Mouse (Mus musculus) T-helper 1 cell (primary cell): Measurements from ENCODE around the gene Fam118a.

Experiments
- in situ Hi-C: fragments of 300-600 bp; cut with MboI, MseI; formaldehyde crosslinking; loops from one replicate; pipeline ENCODE4 v1.15.1; 2025; ENCODE audit warnings: high pct_unique_total_duplicates

The Fam118a gene

DNA sequence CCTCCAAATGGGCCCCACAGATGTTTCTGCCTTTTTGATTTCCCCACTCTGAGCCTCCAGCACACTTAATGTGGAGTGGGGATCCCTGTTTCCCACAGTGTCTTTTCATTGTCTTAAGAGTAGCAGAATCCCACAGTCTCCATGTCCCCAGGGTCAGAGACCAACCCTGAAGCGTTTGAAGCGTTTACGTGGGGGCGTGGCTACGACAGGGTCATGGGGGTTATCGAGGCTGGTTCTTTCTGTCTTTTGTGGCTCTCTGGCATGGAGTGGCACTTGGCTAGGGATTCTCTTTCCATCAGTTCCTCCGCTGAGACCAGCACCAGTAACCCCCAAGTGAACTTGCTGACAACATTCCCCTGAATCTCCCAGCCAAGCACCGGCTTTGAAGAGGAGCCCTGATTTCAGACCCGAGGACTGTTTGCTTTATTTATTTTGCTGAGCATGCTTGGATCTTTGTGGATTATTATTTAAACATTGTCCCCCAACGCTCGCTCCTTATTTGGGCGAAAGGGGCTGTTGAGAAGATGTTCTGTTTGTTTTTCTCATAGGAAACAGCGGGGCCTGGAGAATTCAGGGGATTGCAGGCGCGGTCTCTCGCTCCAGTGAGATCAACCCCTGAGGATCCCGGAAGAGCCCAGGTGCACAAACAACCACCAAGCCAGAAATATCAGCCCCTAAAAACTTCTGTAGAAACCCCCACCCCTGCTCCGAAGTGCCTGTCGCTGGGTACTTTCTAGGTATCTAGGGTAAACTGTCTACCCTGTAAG is 16.7 kb upstream of the Fam118a start:
- in situ Hi-C loops = loop anchor here (5.0 kb wide), 1 partner anchor 760 kb away; no protein-coding TSS in a partner anchor

GRCm38 (mm10) chr15:85012662-85013054 is 16.1 kb upstream of the Fam118a start:
- in situ Hi-C loops = loop anchor here (5.0 kb wide), 1 partner anchor 760 kb away; no protein-coding TSS in a partner anchor

- in situ Hi-C loops = no loop called here
Measured at GRCm38 (mm10) chr15:85015771-85016170, 13.0 kb upstream of the Fam118a start.

GRCm38 (mm10) chr15:85016951-85017664 is 11.6 kb upstream of the Fam118a start, which contains the start of gene Upk3a:
Gene Upk3a (plus strand): TSS chr15:85017141.
- in situ Hi-C loops = no loop called here

GRCm38 (mm10) chr15:85022211-85022610 is 6.5 kb upstream of the Fam118a start:
- in situ Hi-C loops = no loop called here

- in situ Hi-C loops = no loop called here
Measured at GRCm38 (mm10) chr15:85026197-85026596, 2.6 kb upstream of the Fam118a start.

DNA sequence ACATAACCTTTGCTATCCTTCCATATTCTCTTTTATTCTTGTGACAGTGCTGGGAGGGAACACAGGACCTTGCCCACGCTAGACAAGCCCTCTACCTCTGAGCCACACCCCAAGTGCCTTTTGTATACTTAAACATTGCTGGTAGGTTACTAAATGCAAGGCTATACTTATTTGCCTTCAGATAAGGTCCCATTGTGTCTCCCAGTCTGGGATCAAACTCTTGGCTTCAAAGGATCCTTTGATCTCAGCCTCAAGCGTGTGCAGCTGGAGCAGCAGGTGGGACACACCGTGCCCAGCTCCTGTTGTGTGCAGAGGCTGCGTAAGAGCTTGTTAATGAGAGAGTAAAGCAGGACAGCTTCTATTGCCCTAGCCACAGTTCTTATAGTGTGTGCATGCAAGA is 1.0 kb upstream of the Fam118a start:
- in situ Hi-C loops = no loop called here

DNA sequence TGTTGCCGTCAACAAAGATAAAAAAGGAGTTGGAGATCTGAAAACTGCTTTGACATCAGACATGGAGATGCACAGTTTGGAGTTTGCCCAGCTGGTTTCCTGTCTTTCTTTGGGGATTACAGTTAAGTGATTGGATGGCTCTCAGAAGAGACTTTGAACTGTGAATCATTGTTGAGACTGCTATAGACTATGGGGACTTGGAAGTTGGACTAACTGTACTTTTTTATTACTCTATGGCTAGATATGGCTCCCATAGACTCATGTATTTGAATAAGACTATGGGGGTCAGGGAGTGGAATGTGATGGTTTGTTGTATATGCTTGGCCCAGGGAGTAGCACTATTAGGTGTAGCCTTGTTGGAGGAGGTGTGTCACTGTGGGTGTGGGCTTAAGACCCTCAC is 1.9 kb downstream of the Fam118a start:
- in situ Hi-C loops = loop anchor here (10.0 kb wide), 1 partner anchor 824 kb away; the partner anchor contains the start of gene Gtse1

DNA sequence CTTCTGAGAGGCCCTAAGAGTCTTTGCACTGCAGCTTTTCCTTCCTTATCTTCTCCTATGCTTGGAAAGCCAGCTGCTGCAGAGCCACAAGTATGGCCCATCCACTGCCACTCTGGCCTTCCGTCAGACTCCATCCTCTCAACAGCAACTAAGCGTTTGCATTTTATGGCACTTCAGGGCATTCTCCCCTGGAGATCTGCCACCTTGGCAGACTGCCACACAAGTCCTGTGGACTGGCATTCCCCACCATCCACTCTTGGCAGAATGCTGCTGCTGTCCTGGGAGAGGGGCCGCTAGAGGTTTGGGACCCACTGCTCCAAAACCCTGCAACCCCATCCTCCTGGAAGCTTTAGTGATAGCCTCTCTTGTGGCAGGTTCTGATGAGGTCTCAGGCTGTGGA is 3.1 kb downstream of the Fam118a start:
- in situ Hi-C loops = loop anchor here (10.0 kb wide), 1 partner anchor 823 kb away; the partner anchor contains the start of gene Gtse1

GRCm38 (mm10) chr15:85033916-85034315 is 5.2 kb downstream of the Fam118a start:
- in situ Hi-C loops = loop anchor here (10.0 kb wide), 1 partner anchor 821 kb away; the partner anchor contains the start of gene Gtse1

- in situ Hi-C loops = loop anchor here (10.0 kb wide), 1 partner anchor 818 kb away; the partner anchor contains the start of gene Gtse1
Measured at GRCm38 (mm10) chr15:85036566-85037342, 8.0 kb downstream of the Fam118a start.

GRCm38 (mm10) chr15:85037343-85037690 is 8.6 kb downstream of the Fam118a start:
- in situ Hi-C loops = loop anchor here (10.0 kb wide), 1 partner anchor 817 kb away; the partner anchor contains the start of gene Gtse1

- in situ Hi-C loops = no loop called here
Measured at GRCm38 (mm10) chr15:85041546-85042225, 12.9 kb downstream of the Fam118a start.

- in situ Hi-C loops = no loop called here
Measured at GRCm38 (mm10) chr15:85042361-85042954, 13.7 kb downstream of the Fam118a start.

DNA sequence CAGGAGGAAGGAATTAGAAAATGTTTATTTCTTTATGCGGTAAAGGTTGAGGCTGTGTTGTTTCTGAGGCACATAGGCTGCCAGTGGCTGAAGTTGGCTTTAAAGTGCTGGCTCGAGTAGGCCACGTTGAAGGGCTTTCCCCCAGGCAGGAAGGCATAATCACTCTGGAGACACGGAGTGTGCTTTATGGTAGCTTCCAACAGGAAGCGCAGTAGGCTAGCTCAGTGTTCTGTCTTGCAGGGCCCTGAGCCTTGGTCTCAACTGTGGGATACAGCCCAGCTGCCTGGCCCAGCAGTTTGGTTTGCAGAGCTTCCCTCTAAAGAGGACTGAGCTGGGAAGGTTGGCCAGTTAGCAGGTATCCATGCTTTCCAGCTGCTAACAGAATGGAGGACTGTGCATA is 14.4 kb downstream of the Fam118a start:
- in situ Hi-C loops = no loop called here

- in situ Hi-C loops = no loop called here
Measured at GRCm38 (mm10) chr15:85043761-85044160, 15.0 kb downstream of the Fam118a start.

- in situ Hi-C loops = no loop called here
Measured at GRCm38 (mm10) chr15:85046230-85046950, 17.6 kb downstream of the Fam118a start.

GRCm38 (mm10) chr15:85047865-85048264 is 19.1 kb downstream of the Fam118a start:
- in situ Hi-C loops = no loop called here

DNA sequence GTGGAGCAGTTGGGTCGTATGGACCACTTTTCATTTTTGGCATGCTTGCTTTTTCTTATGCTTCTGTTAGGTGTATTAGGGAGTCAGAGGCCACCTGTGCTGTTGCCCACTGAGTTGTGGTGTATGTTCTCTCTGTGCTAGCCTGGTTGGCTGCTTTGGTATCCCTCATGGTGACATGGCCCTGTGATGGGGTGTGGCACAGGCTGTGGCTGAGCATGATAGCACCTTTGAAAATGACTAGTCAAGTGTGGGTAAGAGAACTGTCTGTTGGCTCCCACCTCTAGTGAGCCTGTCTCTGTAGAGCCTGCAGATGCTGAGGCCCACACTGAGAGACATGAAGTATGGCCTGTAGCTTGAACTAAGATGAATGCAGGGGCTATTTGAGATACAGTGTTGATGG is 21.0 kb downstream of the Fam118a start:
- in situ Hi-C loops = no loop called here

DNA sequence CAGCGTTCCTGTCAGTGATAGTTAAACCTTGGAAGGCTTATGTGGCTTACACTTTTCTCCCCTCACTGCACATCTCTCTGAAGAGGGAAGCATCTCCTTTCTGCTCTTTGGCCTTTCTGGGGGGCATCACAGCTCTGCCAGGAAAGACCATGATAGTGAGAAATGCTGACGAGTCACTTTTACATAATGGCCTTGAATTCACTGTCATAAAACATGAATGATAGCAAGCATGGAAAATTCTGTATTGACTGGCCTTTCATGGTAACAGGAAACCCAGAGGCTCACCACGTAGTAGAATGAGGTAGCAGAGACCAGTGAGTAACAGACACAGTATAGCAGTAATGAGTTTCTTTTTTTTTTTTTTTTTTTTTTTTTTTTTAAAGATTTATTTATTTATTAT is 25.4 kb downstream of the Fam118a start:
- in situ Hi-C loops = no loop called here
